Mouse (Mus musculus) MEL (cell line): ENCODE results near the gene Sox12. TPM values are rescaled to one million over a fixed set of nuclear protein-coding genes. Genes with fewer than 3 reads are reported as not detected.
A peak's percentile ranks its signal among the peaks of the same experiment; 100 is the strongest.

ENCODE experiments used
- DNase-seq: peaks from one replicate; pipeline ENCODE4 v3.0.0; 2011; ENCODE audit warnings: low read depth, low spot score
- H3K27ac ChIP-seq: 2 replicates; pipeline ENCODE4 v1.5.1; 2012; ENCODE audit warnings: low read depth, mild to moderate bottlenecking, control low read depth, low read length, moderate library complexity; ENCODE audit not compliant: control insufficient read depth
- H3K27me3 ChIP-seq, 2 experiments: fragments of 150-350 bp in 1 of 2; sonication (generic) in 1 of 2; 2 replicates each; pipeline ENCODE4 v1.6.1; 2012; ENCODE audit warnings: low read length in 2 of 2, mild to moderate bottlenecking in 2 of 2, improper control_type of control experiment in 1 of 2, moderate library complexity in 1 of 2; ENCODE audit not compliant: insufficient read depth in 2 of 2, control insufficient read depth in 1 of 2
- H3K36me3 ChIP-seq, 2 experiments: 2 replicates each; pipeline ENCODE4 v1.6.1; 2012 to 2014; ENCODE audit warnings: low read length in 2 of 2, improper control_type of control experiment in 1 of 2, inconsistent platforms in 1 of 2, mild to moderate bottlenecking in 1 of 2; ENCODE audit not compliant: insufficient read depth in 2 of 2, control insufficient read depth in 1 of 2
- H3K4me1 ChIP-seq, 2 experiments: fragments of 150-350 bp in 1 of 2; sonication (generic) in 1 of 2; 2 replicates each; pipeline ENCODE4 v1.6.1; 2012; ENCODE audit warnings: low read length in 2 of 2, improper control_type of control experiment in 1 of 2, mild to moderate bottlenecking in 1 of 2; ENCODE audit not compliant: insufficient read depth in 2 of 2, control insufficient read depth in 1 of 2
- H3K4me3 ChIP-seq, 2 experiments: fragments of 150-350 bp in 1 of 2; sonication (generic) in 1 of 2; 2 replicates each; pipeline ENCODE4 v1.5.1; 2012; ENCODE audit warnings: low read depth in 2 of 2, low read length in 2 of 2, mild to moderate bottlenecking in 2 of 2, moderate library complexity in 2 of 2, control low read depth in 1 of 2, improper control_type of control experiment in 1 of 2; ENCODE audit not compliant: control insufficient read depth in 1 of 2, insufficient read depth in 1 of 2
- H3K79me2 ChIP-seq: 2 replicates; pipeline ENCODE4 v1.6.1; 2012; ENCODE audit warnings: mild to moderate bottlenecking, low read length, moderate library complexity; ENCODE audit not compliant: control insufficient read depth, poor library complexity, insufficient read depth
- H3K9ac ChIP-seq: 2 replicates; pipeline ENCODE4 v1.6.1; 2012; ENCODE audit warnings: low read depth, mild to moderate bottlenecking, control low read depth, low read length, moderate library complexity; ENCODE audit not compliant: control insufficient read depth, poor library complexity, severe bottlenecking
- H3K9me3 ChIP-seq: fragments of 150-350 bp; sonication (generic); replicated peaks from 2 replicates; pipeline ENCODE4 v1.6.1; 2012; ENCODE audit warnings: mild to moderate bottlenecking, low read length, improper control_type of control experiment, moderate library complexity; ENCODE audit not compliant: insufficient read depth
- CHD2 ChIP-seq: IDR thresholded peaks from 2 replicates; pipeline ENCODE4 v1.6.1; 2011; ENCODE audit warnings: low read length, improper control_type of control experiment
- JUND ChIP-seq: IDR thresholded peaks from 2 replicates; pipeline ENCODE4 v1.6.1; 2011; ENCODE audit warnings: low read depth, mild to moderate bottlenecking, improper control_type of control experiment, low read length
- KAT2A ChIP-seq: conservative IDR thresholded peaks from 2 replicates; pipeline ENCODE4 v1.6.1; 2012; ENCODE audit warnings: low read depth, low read length, improper control_type of control experiment, inconsistent platforms
- MAX ChIP-seq: IDR thresholded peaks from 2 replicates; pipeline ENCODE4 v1.6.1; 2011; ENCODE audit warnings: low read length, improper control_type of control experiment
- MAZ ChIP-seq: IDR thresholded peaks from 2 replicates; pipeline ENCODE4 v1.6.1; 2012; ENCODE audit warnings: low read depth, mild to moderate bottlenecking, inconsistent platforms, low read length, improper control_type of control experiment
- MXI1 ChIP-seq: IDR thresholded peaks from 2 replicates; pipeline ENCODE4 v1.6.1; 2011; ENCODE audit warnings: mild to moderate bottlenecking, low read depth, low read length, improper control_type of control experiment
- MYC ChIP-seq: IDR thresholded peaks from 2 replicates; pipeline ENCODE4 v1.6.1; 2011; ENCODE audit warnings: low read depth, mild to moderate bottlenecking, low read length, improper control_type of control experiment, moderate library complexity
- NELFE ChIP-seq: IDR thresholded peaks from 2 replicates; pipeline ENCODE4 v1.6.1; 2011; ENCODE audit warnings: low read depth, low read length, improper control_type of control experiment
- POLR2A ChIP-seq, 2 experiments: IDR thresholded peaks; 2 replicates each; pipeline ENCODE4 v1.6.1; 2011 to 2012; ENCODE audit warnings: low read length in 2 of 2, mild to moderate bottlenecking in 2 of 2, control low read depth in 1 of 2, improper control_type of control experiment in 1 of 2, low read depth in 1 of 2, moderate library complexity in 1 of 2; ENCODE audit not compliant: control insufficient read depth in 1 of 2, insufficient read depth in 1 of 2, poor library complexity in 1 of 2
- RCOR1 ChIP-seq: IDR thresholded peaks from 2 replicates; pipeline ENCODE4 v1.6.1; 2012; ENCODE audit warnings: low read depth, mild to moderate bottlenecking, inconsistent platforms, low read length, improper control_type of control experiment
- SIN3A ChIP-seq: IDR thresholded peaks from 2 replicates; pipeline ENCODE4 v1.6.1; 2012; ENCODE audit warnings: low read length, improper control_type of control experiment, inconsistent platforms
- TCF12 ChIP-seq: IDR thresholded peaks from 2 replicates; pipeline ENCODE4 v1.6.1; 2014; ENCODE audit warnings: low read depth, mild to moderate bottlenecking, inconsistent platforms, low read length, improper control_type of control experiment, moderate library complexity
- ZKSCAN1 ChIP-seq: IDR thresholded peaks from 2 replicates; pipeline ENCODE4 v1.6.1; 2012; ENCODE audit warnings: low read depth, mild to moderate bottlenecking, inconsistent platforms, low read length, improper control_type of control experiment, moderate library complexity
- ZMIZ1 ChIP-seq: IDR thresholded peaks from 2 replicates; pipeline ENCODE4 v1.6.1; 2012; ENCODE audit warnings: low read depth, mild to moderate bottlenecking, inconsistent platforms, low read length, improper control_type of control experiment, moderate library complexity
- polyA plus RNA-seq, 2 experiments: library from polyadenylated mRNA; stranded (reverse) in 1 of 2; unstranded in 1 of 2; fragments of >175 nt in 1 of 2; fragments of >200 nt in 1 of 2; gene quantifications; 2 replicates each; pipeline versions ENCODE4 v1.2.1 to v1.2.4; 2012; ENCODE audit warnings: low replicate concordance in 2 of 2, low read depth in 1 of 2; ENCODE audit not compliant: insufficient read length in 2 of 2, insufficient read depth in 1 of 2, missing spikeins in 1 of 2
- total RNA-seq: library from RNA; depleted of rRNA; stranded (reverse); fragments of 300-350 nt; gene quantifications from 2 replicates; pipeline ENCODE4 v1.2.3, GENCODE M21; 2012

Gene Sox12
- total and polyA plus RNA-seq, 3 experiments = 1.5 to 24.7 TPM; not detected in 1

- peak overlapping the region; percentile 97 for H3K9ac ChIP-seq
- peak overlapping the region; percentile 32 for H3K27ac ChIP-seq
- H3K4me1 ChIP-seq = no peaks in the 10 kb centered on the region; a peak in 1 of 4 replicates
- peaks cover 16% of the 10 kb centered on the region for H3K79me2 ChIP-seq
- peak; percentile 50 for DNase-seq
- no peaks in the 10 kb centered on the region for H3K27me3 ChIP-seq
- no peaks in the 10 kb centered on the region for H3K9me3 ChIP-seq
- no peaks in the 10 kb centered on the region for H3K36me3 ChIP-seq
- TF ChIP-seq RCOR1 (no peak), MYC (no peak), MAZ (no peak), KAT2A (no peak), NELFE (no peak), ZKSCAN1 (no peak), CHD2 (no peak)
- peak overlapping the region; percentile 83 to 86 for H3K4me3 ChIP-seq
These were observed 16.1 kb upstream of the Sox12 start for GRCm38 (mm10) chr2:152413765-152414584.

GRCm38 (mm10) chr2:152413158-152413764 is 15.4 kb upstream of the Sox12 start:
- Histone ChIP-seq H3K79me2 (peaks cover 16% of the 10 kb centered on the region), H3K27me3 (no peaks in the 10 kb centered on the region), H3K27ac (no peak overlapping the region), H3K4me3 (peak overlapping the region; percentile 83 to 86), H3K36me3 (no peaks in the 10 kb centered on the region), H3K9me3 (no peaks in the 10 kb centered on the region), H3K9ac (peak overlapping the region; percentile 97), H3K4me1 (no peaks in the 10 kb centered on the region; a peak in 1 of 4 replicates)
- TF ChIP-seq MAZ (no peak), JUND (no peak), POLR2A (IDR thresholded peaks at IDR 0.05; ENCODE audit: control insufficient read depth in 1 of 2, insufficient read depth in 1 of 2, low read depth in 1 of 2, low read length in 2 of 2, poor library complexity in 1 of 2) (no peak), MXI1 (no peak), SIN3A (no peak), MAX (no peak), ZMIZ1 (no peak), TCF12 (no peak)
- DNase-seq = no peak
